Mouse (Mus musculus) left cerebral cortex, adult 9 months (tissue): Measurements from ENCODE around the gene Cldn19.
A peak's percentile ranks its signal among the peaks of the same experiment; 100 is the strongest.
"Not testable (repeated sequence)": the region's sequence is repeated elsewhere in the genome, so short reads cannot be mapped to it uniquely, and the experiment has no call there.

Experiments
- DNase-seq, 2 experiments: peaks; one replicate each; pipeline ENCODE4 v3.0.0; 2022; ENCODE audit warnings: low spot score in 2 of 2

The Cldn19 gene

DNA sequence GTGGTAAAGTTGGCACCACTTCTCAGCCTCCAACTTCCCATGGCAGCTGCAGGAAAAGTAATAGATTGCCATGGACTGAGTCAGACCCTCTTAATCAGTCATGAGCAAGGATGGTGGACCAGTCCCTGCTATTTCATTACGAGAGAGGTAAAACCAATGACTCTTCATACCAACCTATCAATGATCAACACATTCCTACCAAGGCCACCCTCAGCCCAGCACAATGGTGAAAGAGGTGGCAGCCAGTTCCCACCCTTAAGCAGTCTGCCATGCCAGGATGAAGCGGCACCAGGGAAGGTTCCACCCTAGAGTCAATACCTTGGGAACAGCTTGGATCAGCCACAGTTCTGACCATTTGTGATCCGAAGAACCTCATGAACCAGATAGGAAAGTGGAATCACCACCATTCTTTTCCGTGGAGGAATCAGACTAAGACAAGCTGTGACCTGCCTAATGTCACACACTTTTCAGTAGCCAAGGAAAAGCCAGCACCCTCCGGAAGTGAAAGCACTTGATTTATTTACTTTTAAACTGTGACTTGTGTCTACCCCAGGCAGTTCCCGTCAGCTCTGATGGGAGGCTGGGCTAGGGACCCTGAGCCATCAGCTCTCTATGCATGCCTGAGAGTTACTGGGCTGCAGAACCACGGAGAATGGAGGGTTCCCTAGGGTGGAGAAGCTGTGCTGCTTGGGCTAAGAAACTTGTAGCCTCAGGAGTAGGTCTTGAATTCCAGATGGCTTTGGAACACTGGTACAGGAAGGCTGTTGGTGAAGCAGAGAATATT, 3.0 kb upstream of the Cldn19 start:
- DNase-seq = no peak

DNA sequence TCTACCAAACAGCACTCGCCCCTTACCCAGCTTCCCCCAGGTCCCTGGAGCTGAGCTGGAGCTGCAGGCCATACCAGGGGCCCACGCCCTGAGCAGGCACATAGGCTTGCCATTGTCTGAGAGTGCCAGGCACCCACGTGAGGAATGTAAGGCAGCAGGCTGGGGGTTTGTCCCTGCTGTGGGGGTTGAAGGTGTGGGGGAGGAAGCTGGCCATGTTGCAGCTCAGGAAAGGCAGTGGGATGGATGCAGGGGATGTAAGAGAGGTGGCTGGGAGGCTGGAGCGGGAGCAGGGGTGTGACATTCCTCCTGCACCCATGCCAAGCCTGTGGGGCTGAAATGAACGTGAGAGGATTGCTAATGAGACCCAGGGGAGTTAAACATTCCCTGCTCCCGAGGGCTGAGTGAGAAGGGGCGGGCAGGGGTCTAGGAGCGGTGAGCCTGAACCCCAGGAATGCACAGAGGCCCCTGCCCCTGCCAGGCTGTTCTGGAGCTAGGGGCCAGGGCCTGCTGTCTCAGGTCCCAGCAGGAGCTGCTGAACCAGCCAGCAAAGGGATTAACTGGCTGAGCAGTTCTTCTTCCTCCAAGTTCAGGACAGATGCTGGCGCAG, 1.1 kb upstream of the Cldn19 start:
- DNase-seq = peak in 1 of 2 experiments; percentile 43

DNA sequence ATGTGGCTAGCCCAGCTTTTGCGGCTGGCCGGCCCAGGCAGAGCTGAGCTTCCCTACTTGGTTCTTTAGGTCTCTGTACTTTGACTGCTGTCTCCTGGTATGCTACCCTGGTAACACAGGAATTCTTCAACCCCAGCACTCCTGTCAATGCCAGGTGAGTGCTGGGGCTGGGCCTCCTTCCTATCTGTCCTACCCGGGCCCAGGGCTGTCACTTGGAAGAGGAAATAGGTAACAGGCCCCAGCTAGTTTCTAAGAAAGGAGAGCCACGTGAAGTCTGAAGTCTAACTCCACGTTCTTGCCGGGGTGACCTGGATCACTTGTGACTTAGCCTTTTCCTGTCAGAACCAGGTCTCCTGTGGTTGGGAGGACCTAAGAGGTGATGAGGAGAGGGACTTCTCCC, 1.9 kb downstream of the Cldn19 start:
- DNase-seq = no peak

DNA sequence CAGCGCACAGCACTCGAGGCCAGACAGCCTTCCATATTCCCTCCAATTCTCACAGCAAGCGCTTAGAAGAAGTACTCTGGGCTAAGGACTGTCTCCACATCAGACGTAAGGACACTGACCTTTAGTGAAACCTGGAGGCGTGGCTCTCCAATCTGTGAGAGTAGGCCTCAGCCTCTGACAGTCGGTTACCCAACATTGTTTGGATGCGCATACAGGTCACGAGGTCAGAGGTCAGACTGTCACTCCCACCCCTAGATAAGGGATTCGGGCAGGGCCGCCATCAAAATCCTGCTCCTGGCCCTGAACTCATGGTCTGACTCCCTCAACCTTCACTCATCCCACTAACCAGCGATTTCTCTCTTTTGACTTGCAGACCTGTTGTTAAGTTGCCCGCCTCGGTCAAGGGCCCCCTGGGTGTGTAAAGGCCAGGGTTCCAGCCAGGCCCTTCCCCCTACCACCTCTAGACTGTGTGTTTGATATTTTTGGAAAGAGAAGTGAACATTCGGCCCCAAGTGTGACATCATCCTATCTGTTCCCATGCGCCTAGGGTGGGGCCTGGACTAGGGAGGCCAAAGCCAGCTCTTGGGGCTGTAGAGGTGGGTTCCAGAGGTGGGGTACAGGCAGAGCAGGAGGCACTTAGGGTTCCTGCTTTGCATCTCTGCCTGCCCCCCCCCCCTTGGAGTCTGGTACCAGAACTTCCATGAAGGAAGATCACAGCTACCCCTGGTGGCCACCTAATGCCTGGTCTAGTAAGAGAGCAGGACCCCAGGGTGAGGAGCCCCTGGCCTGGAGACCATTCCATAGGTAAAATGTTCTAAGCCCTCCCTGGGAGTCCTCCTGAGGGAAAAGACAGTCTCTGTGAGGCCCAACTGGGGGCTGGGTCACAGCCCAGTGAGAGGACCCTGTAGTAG, 4.4 kb downstream of the Cldn19 start:
- DNase-seq = no peak

DNA sequence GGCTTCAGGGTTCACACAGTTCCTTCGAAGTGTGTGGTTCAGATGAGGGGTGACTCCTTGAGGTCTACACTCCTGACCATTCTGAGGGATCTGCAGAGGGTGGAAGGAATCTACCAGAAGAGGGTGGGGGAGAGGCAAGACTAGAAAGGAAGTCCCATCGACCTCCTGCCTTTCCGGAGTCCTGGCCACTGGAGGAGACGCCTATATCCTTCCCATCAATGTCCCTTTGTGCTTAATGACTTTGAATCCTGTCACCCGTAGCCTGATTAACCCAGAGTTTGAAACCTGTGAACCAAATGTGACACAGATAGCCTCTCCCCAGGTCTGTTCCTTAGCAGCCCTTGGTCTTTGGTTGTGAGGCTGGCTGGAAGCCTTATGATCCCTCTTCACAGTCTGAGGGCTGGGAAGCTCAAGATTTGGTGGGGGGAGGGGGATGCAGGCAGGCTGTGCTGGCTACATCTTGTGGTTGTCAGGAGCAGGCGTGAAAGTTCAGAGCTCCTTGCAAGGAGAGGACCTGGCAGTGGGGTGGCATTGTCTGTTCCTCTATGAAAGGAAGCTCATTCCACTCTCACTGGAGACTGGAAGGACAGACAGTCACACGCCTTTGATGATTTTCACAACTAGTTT, 6.0 kb downstream of the Cldn19 start:
- no peak for DNase-seq

DNA sequence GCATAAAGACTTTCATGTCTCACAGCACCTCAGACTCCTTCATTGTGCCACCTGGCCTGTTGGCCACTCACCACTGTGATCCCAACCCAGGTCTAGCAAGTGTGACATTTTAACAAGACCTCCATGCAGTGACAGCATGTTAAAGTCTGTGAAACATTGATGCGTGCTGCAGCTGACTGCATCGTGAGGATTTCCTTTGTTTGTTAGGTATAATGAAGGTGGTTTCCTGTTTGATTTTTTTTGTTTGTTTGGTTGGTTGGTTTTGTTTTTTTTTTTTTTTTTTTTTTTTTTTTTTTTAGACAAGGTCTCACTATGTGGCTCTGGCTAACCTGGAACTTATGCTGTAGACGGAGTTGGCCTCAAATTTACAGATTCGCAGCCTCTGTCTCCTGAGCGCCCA, 7.3 kb downstream of the Cldn19 start:
- DNase-seq = no peak

DNA sequence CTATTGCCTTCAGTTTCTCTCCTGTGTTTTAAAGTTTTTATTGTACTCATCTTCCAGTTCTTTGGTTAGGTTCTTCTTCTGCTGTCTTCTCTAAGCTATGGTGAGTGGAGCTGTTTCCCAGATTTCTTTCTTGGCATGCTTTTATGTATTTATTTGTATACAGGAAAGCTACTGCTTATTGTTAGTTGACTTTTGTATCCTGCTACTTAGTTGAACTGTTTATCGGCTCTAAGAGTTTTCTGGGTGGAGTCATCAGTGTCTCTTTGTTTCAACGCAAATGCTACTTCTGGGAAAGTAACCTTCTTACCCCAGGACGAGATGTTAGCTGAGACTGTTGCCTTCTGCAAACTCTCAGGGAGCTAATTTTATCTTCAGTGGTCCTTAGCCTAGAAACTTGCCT, 8.2 kb downstream of the Cldn19 start:
- DNase-seq = no peak

DNA sequence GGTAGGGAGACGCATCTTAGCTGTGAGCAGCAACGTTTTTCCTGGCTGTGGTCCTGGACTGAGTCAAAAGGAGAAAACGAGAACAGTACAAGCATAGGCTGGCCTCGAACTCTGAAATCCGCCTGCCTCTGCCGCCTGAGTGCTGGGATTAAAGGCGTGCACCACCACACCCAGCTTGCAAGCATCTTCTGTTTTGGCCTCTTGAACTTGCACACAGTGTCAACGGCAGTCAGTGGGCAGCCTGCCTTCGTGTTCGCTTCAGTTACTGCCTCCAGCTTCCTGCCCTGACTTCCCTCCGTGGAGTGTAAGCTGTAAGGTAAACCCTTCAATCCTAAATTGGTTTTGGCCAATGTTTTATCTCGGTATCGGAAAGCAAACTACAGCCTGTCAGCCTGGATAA, 11.4 kb downstream of the Cldn19 start:
- no peak for DNase-seq

DNA sequence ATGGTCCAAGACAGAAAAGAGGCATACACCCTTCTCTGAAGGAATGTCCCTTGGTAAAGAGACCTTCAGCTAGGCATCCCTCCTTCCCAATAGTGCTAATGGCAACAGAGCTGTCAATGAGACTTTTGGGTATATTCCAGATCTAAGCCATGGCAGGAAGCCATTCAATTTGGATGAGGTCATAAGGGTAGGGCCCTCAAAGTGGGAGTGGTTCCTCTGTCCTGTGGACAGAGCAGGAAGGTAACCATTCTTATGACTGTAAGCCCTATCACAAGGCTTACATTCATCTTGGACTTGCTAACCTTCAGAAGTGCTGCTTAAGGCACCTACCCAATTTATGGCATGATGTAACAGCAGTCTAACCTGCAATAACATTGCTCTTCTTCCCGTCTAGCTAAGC, 19.4 kb downstream of the Cldn19 start:
- DNase-seq = no peak

DNA sequence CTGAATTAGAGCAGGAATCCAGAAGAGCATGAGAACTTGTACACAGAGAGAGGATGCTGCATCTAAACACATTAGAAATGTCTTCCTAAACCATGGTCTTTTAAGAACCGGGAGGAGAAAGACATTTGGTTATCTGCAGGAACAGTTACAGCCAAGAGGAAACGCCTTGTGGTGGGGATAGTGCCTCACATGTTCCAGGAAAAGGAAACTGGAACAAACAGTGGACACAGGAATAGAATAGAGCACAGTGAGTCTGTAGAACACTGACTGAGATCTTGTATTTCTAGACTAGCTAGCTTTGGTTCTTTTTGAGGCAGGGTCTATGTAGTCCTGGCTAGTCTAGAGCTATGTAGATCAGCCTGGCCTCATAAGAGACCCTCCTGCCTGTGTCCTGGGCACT, 20.0 kb downstream of the Cldn19 start:
- no peak for DNase-seq

DNA sequence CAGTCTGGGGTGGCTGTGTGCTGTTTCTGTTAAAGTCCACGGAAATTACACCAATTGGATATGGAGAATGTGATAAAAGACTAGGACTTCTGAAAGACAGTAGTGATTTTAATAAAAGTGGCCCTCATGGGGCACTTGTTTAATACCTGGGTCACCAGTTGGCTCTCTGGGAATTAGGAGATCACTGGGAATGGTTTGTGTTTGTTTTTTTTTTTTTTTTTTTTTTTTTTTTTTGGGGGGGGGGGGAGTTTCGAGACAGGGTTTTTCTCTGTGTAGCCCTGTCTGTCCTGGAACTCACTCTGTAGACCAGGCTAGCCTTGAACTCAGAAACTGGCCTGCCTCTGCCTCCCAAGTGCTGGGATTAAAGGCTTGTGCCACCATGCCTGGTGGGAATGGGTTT, 20.5 kb downstream of the Cldn19 start:
- no peak for DNase-seq

DNA sequence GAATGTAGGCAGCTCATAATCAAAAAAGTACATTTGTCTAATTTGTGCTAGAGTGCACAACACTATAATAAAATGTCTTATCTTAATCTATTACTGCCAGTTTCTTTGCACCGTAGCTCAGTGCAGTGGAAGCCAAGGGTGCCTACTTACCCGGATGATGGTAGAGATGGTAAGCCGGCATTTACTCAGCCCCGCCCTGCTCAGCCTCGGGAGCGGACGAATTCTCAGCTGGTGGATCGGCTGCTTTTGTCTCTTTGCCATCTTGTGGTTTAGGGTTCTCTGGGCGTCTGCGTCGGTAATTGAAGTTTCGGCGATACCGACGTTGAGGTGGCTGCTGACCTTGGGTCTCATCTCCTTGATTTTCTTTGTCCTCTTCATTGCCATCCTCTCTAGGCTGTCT, 23.6 kb downstream of the Cldn19 start:
- DNase-seq = not testable (repeated sequence)

DNA sequence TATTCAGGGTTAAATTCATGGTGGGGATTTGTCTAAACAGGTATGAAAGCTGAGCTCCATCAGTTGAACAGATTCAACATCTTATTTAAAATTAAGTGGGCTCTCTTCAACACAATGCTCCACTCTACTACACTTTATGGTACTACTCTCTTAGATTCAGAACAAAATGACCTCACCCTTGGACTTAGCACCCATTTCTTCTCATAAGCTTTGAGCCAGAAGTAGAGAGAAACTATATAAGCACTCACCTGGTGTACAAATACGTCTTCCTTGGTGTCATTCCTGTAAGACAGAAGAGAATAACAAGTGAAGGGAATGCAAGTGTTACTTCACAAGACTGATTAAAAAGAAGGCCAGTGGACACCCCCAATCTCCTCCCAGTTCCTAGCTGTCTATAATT, 29.6 kb downstream of the Cldn19 start:
- DNase-seq = no peak

DNA sequence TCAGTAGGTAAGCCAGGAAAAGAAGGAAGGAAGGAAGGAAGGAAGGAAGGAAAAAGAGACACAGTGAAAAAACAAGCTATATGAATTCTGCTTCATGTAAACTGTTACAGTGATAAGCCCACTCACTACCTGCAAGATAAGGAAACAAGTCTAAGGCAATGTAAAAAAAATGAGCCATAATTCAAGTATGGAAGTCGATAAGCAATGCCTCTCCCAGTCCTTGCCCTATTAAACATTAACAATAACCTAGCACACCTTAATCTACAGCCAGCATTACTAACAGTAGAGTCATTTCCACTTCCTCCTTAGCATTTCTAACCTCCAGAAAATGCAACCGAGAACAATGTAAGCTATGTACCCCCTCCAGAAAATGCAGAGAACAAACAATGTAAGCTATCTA, 30.1 kb downstream of the Cldn19 start:
- DNase-seq = no peak

DNA sequence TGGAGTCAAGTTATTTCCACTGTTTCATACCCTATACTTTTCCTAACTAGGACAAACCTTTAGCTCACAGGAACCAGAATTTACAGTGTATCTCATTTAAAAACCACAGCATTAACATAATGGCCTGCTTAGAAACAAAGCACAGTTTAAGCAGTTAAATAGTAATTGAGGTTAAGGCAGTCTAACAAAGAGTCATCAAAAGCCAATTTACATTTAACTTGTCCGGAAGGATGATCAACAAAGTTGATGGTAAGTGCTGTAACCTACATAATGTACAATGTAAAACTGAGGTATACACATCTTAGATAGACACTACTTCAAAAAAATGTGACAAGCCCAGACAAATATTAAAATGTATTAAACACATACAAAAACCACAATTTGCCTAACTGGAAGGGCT, 36.7 kb downstream of the Cldn19 start:
- DNase-seq = no peak

DNA sequence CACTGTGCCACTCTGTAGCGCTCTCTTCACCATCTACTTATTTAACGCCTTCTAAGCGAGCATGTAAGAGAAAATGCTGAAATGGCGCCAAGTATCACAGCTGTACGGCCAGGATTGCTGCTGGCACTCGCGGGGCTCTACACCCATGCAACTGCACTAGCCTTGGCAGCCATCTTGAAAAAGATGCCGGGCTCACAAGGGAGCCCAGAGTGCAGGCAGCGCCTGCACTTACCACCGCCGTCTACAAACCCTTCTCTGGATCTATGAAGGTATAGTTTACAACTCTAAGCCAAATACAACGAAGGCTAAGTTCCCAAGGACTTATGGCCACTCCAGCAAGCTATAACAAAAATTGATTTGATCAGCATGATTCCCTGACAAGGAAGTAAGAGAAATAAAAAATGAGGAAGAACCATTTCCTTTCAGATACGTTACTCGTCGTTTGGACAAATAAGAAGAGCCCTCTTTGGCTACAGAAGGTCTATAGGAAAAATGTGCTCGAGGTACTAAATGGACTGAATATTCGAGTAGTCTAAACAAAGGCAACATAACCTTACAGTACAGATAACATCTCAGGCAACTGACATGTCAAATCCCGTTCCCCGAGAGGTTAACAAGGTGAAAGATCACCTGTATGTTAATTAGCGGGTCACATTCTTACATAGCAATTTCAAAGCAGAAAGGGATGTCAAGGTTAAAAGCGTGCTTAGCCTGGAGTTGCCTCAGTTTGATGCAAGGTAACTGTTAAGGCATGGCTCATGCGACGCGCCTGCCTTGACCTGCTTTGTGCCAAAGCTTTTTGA, 37.8 kb downstream of the Cldn19 start:
- peak in 1 of 2 experiments; percentile 58 for DNase-seq

DNA sequence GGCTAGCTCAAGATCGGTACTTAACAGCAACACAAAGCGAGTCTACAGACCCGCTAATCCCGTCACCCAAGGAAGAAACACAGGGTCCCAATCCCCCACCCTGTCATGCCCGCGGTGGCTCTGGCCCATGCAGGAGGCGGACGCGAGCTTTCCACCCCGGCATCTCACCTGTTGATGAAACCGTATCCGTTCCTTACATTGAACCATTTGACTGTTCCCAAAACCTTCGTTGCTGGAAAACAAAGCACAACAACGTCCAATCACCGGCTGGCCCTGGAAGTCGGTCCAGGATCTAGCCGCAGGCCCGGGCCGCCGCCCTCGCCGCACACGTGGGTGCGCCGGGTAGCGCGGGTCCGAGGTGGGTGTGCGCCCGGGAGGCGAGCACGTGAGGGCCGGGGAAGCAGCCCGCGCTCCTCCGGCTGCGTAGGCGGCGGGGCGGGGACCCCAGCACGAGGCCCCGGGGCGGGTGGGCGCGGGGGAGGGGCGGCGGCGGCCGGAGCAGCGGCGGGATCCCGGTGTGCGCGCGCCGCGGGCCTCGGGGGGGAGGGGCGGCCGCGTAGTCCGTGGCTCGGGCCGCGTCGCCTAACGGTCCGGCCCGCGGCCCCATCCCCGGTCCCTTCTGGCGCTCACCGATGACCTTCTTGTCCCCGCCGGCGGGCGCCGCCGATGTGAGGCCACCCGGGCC, 38.5 kb downstream of the Cldn19 start:
- DNase-seq = peak in 1 of 2 experiments; percentile 17

DNA sequence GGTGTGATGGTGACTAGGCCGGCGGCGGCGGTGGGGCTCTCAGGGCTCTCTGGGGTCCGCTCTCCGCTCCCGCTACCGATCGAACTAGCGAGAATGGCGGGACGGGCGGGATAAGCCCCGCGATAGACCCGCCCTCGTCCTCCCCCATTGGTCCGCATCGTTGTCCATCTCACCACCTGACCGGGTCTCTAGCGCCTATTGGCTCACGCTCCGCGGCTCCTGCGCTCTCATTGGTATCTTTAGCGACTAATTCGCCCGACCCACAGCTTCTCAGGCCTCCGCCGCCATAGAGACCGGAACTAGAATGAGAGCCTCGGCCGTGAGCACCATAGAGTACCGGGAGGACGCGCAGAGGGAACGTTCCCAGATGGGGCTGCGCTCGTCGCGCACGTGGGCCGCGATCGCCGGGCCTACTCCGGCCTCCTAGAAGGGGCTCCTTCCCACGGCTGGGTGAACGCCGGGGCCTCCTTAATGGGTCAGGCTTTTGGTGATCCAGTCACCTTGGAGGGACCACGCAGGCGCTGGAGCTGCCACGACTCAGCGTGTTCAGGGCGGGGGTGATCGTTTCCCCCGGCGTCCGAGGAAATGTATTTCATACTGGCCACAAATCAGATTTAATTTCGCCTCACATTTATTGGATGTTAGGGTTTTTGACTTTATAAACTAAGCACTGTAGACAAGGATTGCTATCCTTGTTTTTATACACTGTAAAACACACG, 39.4 kb downstream of the Cldn19 start, which contains the start of gene Ybx1:
Gene Ybx1, minus strand, starts transcription at position 190 of the 719 bp plus-strand sequence.
- peak; percentile 99 to 100 for DNase-seq

DNA sequence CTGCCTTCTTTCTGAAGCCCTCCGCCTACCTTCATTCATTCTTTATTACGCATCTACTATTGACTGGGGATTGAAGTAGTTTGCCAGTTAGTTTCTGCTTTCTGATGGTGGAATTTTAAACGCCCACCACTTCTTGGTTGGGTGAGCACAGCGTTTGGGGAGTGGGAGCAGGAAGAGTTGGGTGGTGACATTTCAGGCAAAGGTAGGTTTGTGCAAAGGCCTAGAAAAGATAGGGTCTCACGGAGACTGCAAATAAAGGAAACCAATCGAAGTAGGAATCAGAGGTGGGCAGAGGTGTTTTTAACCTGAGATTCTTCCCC, 39.9 kb downstream of the Cldn19 start:
- no peak for DNase-seq

DNA sequence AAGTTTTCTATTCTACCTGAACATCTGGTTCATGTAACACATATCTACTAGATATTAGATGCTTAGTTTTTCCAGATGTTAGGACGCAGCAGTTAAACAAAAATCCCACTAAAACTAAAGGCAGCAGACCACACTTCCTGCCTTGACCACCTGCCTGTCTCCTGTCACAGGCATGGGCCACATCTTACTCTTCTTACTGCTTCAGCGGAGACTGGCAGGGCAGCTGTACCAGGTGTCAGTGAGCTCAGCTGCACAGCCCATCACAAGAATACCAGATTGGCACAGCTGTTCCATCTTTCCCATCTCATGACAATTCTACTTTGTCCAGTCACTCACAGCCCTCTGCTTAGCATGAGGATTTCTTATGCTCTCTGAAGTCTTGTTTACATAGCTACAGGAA, 42.1 kb downstream of the Cldn19 start:
- no peak for DNase-seq
